Mouse (Mus musculus): ENCODE measurements around the gene Gmppa.

The Gmppa gene

GRCm38 (mm10) chr1:75456746-75457564 lies 21.2 kb downstream of the Gmppa start:
- no peak for DNase-seq

GRCm38 (mm10) chr1:75457710-75458024 lies 21.9 kb downstream of the Gmppa start:
- DNase-seq, result no peak

DNA sequence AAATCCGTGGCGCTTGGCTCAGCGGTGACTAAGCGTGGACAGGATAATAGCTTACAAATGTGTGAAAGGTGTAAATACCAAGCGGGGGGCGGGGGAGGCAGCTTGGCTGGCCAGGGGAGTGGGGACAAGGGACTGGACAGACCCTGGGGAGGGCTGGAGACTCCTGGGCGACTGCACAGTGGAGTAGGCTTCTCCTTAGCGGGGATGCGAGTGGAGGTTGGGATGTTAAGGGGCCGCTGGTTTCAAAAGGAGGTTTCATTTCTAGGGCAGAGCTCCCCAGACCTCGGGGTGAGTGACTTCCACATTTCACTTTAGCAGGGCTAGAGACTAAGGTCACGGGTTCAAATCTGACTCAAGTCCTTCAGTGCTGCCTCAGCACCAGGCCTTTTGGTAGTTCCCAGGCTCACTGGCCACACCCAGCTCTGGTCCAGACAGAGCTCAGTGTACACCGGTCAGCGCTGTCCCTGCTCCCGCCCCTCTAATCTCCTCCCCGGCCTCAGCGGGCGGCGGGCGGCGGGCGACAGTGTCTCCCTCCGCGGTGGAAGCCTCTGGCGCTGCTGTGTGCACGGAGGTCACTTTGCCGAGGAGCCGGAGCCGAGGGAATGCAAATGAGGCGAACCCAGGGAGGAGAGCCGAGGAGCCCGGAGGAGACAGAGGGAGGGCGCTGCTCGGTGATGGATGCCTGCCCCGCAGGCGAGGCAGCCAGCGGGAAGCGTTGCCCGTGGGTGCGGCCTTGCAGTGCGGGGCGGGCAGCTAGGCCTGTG lies 22.5 kb downstream of the Gmppa start:
- no peak for DNase-seq

GRCm38 (mm10) chr1:75458789-75459684 lies 23.3 kb downstream of the Gmppa start:
- no peak for DNase-seq

GRCm38 (mm10) chr1:75460297-75460696 lies 24.6 kb downstream of the Gmppa start:
- no peak for DNase-seq

GRCm38 (mm10) chr1:75462636-75463035 lies 26.9 kb downstream of the Gmppa start:
- DNase-seq, result no peak

DNA sequence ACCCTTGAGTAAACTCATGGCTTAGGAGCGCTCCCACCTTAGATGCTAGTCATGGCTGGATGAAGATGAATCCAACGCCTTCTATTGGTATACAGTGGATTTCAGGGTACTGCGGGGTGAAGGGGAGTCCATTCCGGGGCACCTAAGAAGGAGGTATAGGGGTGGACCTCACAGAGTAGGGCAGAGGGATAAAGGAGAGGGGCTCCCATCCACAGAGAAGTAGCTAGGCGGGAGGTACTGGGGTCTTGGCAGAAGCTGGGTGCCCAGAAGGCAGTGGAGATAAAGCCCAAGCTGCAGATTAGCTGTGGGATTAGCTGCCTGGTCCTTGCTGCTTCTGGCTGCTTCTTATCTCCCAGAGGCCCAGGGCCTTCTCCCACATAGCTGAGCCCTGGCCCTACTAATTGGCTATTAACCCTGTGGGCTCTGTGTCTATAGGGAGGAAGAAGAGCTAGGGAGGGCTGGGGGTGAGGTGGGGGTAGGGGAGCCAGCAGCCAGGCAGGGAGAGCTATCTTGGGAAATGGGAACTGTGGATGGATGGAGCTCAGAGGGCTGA lies 28.0 kb downstream of the Gmppa start:
- DNase-seq, result no peak

- peak; percentile 69 for DNase-seq
Observed at GRCm38 (mm10) chr1:75467215-75467927, 31.6 kb downstream of the Gmppa start.

DNA sequence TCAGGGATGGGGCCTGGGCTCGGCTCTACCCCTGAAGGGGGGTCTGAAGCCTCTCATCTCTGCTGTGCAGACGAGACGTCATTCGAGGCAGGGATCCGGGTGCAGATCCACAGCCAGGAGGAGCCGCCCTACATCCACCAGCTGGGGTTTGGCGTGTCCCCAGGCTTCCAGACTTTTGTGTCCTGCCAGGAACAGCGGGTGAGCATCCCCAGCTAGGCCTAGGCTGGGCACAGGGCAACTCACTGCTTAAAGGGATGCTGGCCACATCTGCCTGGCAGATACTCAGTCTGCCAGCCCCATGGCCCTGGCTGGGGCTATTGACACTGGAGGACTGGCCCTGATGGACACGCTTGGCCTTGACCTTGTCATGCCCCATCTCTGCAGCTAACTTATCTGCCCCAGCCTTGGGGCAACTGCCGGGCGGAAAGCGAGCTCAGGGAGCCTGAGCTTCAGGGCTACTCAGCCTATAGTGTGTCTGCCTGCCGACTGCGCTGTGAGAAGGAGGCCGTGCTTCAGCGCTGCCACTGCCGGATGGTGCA lies 33.6 kb downstream of the Gmppa start:
- DNase-seq, result no peak

DNA sequence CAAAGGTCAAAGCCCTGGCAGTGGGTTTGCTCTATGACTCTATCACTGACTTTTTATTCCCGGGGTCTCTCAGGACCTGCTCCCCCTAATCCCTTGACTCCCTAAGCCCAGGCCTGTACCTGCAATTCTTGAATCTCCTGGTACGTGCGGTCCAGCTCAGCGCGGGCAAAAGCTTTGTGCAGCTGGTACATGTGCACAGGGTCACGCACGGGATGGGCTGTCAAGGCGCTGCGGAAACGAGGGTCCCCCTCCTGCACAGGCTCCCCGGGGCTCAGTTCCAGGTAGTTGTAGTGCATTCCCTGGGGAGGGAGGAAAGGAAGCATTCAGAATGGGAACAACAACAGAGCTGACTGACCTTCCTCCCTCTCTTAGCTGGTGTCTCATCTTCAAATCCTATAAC lies 40.7 kb downstream of the Gmppa start:
- no peak for DNase-seq

GRCm38 (mm10) chr1:75477264-75477965 lies 41.7 kb downstream of the Gmppa start:
- DNase-seq, result peak; percentile 81

DNA sequence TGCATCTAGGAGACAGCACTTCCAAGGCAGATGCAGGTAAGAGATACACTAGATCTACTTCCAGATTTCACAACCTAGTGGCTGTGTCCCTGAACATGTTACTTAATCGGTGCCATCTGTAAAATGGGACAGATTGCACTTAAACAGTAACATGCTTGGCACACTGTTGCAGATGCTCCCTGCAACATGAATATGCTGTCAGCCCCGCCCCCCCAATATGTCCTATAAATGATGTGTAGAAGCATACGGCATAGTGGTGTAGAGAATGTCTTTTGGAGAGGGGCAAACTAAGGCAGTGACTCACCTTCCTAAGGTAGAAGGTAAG lies 42.2 kb downstream of the Gmppa start:
- no peak for DNase-seq

GRCm38 (mm10) chr1:75478497-75478896 lies 42.8 kb downstream of the Gmppa start:
- DNase-seq, result peak; percentile 32

DNA sequence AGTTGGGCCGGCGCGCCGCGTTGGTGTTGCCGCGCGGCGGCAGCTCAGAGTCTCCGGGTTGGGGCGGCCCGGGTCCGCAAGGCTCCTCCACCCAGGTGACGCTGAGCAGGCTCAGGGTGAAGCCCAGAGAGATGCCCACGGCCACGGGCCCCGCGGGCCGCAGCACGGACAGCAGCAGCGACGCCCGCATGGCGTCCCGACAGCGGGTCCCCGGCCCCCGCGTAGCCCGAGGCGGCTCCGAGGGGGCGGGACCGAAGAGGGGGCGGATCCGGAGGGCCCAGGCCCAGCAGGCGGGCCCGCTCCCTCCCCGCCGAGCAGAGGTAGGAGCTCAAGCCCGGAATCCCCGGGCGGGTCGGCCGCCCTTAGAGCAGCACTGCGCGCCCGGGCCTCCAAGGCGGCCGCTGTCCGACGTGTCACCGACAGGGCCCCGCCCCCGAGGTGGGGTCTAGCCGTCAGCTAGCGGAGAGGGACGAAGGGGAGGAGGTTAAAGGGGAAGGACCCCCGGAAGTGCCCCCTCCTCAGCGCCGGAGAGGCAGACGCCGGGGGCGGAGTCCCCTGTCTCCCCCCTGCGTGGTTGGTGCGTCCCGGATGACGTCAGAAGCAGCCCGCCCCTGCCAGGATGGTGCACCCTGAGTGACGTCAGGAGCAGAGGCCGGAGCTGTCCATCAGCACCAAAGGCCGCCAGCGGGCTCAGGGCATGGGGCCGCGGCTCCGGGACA lies 43.3 kb downstream of the Gmppa start, which contains the start of the genes Chpf and Tmem198:
Chpf (minus strand) TSS at position 392 of the 719 bp plus-strand sequence.
Tmem198 (plus strand) TSS at position 617 of the 719 bp plus-strand sequence.
- DNase-seq, result peak; percentile 98

GRCm38 (mm10) chr1:75479635-75479989 lies 43.9 kb downstream of the Gmppa start:
- DNase-seq, result no peak

GRCm38 (mm10) chr1:75480036-75480435 lies 44.3 kb downstream of the Gmppa start:
- no peak for DNase-seq

DNA sequence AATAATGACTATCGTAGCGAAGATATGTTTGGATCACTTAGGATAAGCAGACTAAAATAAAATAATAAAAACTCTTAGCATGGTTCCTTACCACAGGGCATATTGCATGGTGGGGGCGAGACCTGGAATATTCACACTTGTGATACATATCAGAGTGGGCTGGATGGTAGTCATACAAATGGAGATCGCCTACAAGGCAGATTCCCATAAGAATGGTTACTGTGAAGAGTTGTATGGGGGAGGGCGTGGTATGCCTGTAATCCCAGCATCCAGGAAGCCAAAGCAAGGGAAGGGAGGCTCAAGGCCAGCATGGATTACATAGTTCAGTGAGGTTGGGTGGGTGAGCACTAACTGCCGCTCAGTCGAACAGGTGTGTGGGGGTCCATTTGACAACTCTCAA lies 45.0 kb downstream of the Gmppa start:
- DNase-seq, result no peak

DNA sequence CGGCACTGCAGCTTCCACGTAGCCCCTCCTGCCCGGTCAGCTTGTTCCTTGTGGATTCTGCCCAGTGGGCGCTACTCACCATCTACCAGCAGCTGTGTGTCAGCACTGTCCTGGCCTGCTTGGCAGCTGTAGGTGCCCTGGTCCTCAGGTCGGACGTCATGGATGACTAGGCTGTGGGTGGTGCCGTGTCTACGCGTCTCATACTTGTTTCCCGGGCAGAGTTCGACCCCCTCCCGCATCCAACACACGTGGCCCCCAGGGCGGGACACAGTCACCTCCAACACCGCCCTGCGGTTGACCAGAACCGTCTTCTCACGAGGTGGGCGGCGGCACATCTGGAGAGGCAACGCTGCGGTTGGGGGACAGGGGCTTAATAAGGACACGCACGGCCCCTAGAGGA lies 50.8 kb downstream of the Gmppa start:
- DNase-seq, result no peak

GRCm38 (mm10) chr1:75487040-75487404 lies 51.3 kb downstream of the Gmppa start:
- DNase-seq, result no peak

GRCm38 (mm10) chr1:75487405-75488161 lies 51.9 kb downstream of the Gmppa start:
- DNase-seq, result peak; percentile 80

Data from thymus, postnatal 14 days (tissue).